8 mouse cellular contexts compared by ENCODE assay signal in the genomic region with DNA sequence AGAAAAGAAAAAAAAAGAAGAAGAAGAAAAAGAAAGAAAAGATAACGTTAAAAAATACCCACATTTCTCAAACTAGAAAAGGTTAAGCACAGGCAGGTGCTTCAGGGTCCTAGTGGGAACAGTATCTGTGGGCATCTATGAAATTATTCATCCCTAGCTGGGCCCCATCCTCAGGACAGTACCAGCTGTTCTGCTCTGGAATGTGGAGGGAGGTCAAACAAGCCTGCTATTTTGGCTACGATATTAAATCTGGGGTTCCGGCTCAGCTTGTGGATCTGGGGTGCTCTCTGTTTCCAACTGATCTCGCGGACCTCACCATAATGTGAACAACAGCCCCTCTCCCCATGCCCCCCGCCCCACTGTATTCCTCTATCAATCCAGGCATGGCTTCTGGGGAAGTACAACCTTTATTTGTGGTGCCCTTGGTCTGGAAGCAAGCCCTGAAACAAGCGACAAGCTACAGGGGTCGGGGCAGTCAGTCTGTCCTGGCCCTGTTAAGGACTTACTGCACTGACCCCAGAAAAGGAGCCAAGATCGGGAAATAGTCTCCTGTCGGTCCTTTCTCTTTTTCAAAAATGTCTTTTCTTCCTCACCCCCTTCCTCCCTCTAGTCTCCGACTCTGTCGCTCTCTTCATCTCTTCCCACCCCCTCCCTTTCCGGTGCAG. TPM values are rescaled to one million over a fixed set of nuclear protein-coding genes. Genes with fewer than 3 reads are reported as not detected.
DNase-seq lines count a peak whose midpoint lies in the region; ATAC-seq and TF ChIP-seq lines count a peak whose summit lies in the region.

No protein-coding gene starts in this region.

- H3K27me3 ChIP-seq in cerebellum, adult 2 months (ENCODE audit: control insufficient read depth, insufficient read depth, low read length), result no peaks in the 10 kb centered on the region; the same call in 1 of the 2 replicates
- H3K27me3 ChIP-seq in heart, postnatal 0 days (ENCODE audit: control insufficient read depth, insufficient read depth, low read length), result 0 out of 2 replicates have a peak, but pooled peaks cover 3% of the 10 kb centered on the region

- TF ChIP-seq POLR2A in cerebellum, adult 2 months (IDR thresholded peaks at IDR 0.05; ENCODE audit: borderline replicate concordance, insufficient read depth, low read length), result no peak

- peak overlapping the region; percentile 80 for H3K4me2 ChIP-seq in heart, postnatal 0 days (ENCODE audit: low read depth, low read length)

- peak overlapping the region; percentile 72 for H3K9ac ChIP-seq in heart, postnatal 0 days (replicated peaks; ENCODE audit: low read depth, low read length)

- no peaks in the 10 kb centered on the region for H3K9me3 ChIP-seq in heart, postnatal 0 days (replicated peaks; ENCODE audit: control insufficient read depth, low read length)

- no peak for TF ChIP-seq EP300 in heart, postnatal 0 days (IDR thresholded peaks at IDR 0.05; ENCODE audit: low read depth)

- intact Hi-C loops in gastrocnemius, postnatal 36 days (cut with DNase I), result no loop called here

- ATAC-seq in heart, postnatal 0 days (ENCODE audit: insufficient read depth, low read depth), result no peak
- ATAC-seq in megakaryocyte-erythroid progenitor cell, adult 5-6 weeks (replicated peaks; ENCODE audit: low FRiP score, low TSS enrichment, poor library complexity, severe bottlenecking), result 0 out of 2 replicates have a peak, but pooled peaks have one; percentile 13
- ATAC-seq in cerebellum, adult (ENCODE audit: insufficient number of reproducible peaks, low FRiP score, low TSS enrichment), result no peak

- H3K4me1 ChIP-seq in cerebellum, adult 2 months (ENCODE audit: control insufficient read depth, insufficient read depth, low read length), result no peaks in the 10 kb centered on the region
- peaks cover 6% of the 10 kb centered on the region for H3K4me1 ChIP-seq in heart, postnatal 0 days (ENCODE audit: control insufficient read depth, insufficient read depth)

- no peak for DNase-seq in cerebellum, adult 2 months
- no peak for DNase-seq in cerebellum, adult 11-12 months
- peak; percentile 35 for DNase-seq in 3T3-L1 (ENCODE audit: low read depth, low spot score)
- DNase-seq in heart, postnatal 0 days (ENCODE audit: low spot score), result no peak
- DNase-seq in gastrocnemius, postnatal 36 days, result no peak
- DNase-seq in spleen, postnatal 36 days (ENCODE audit: low spot score in 2 of 2), result no peak

- no peak for TF ChIP-seq CTCF in cerebellum, adult 2 months (IDR thresholded peaks at IDR 0.05; ENCODE audit: borderline replicate concordance, insufficient read depth, low read depth, low read length)
- no peak for TF ChIP-seq CTCF in heart, postnatal 0 days (IDR thresholded peaks at IDR 0.05; ENCODE audit: low read depth)

- whole genome bisulfite sequencing in cerebellum, adult 2 months, result 30% methylated on average over 13 of the region's 13 CpGs
- 18% methylated on average over 13 of the region's 13 CpGs for WGBS in heart, postnatal 0 days

- peak overlapping the region; percentile 48 for H3K4me3 ChIP-seq in cerebellum, adult 2 months (replicated peaks; ENCODE audit: insufficient read depth, low read depth, low read length)
- H3K4me3 ChIP-seq in heart, postnatal 0 days (ENCODE audit: low read depth, low read length), result peak overlapping the region; percentile 71

- H3K36me3 ChIP-seq in heart, postnatal 0 days (replicated peaks; ENCODE audit: control insufficient read depth, insufficient read depth, low read length), result no peaks in the 10 kb centered on the region

- H3K27ac ChIP-seq in cerebellum, adult 2 months (ENCODE audit: insufficient read depth, low read length), result no peak overlapping the region
- H3K27ac ChIP-seq in heart, postnatal 0 days (ENCODE audit: low read depth), result peak overlapping the region; percentile 81

RNA-seq across cellular contexts. Expression of a gene that starts 0.4 kb away (rescaled TPM):
- 3.5 and 3.7 TPM in 2 replicates for polyA plus RNA-seq in cerebellum, adult 2 months (2012; rRNA removed)
- 2.0 and 12.4 TPM in 2 replicates for total RNA-seq in heart, postnatal 0 days (2014; rRNA removed; ENCODE audit: low replicate concordance)
- polyA plus RNA-seq in heart, postnatal 0 days (2015; fragmentation: Nextera tagmentation; extraction: Ambion mirVana), result 3.0 and 3.2 TPM in 2 replicates
- total RNA-seq in megakaryocyte-erythroid progenitor cell, adult 5-6 weeks (2014; fragmentation: Nextera tagmentation), result 0.55 TPM in 1 of 2 replicates, not detected in the other
- total RNA-seq in megakaryocyte-erythroid progenitor cell, adult 5-6 weeks (2017), result 0.65 TPM in 1 of 2 replicates, not detected in the other
- under 1 TPM in 1 of 2 experiments, not detected in 1; 0.33 TPM for total RNA-seq in gastrocnemius, postnatal 36 days (2021)

RNA-seq across cellular contexts. Expression of a gene that starts 50.8 kb away (rescaled TPM):
- not detected in 2 replicates for polyA plus RNA-seq in cerebellum, adult 2 months (2012; rRNA removed)
- not detected in 2 replicates for total RNA-seq in heart, postnatal 0 days (2014; rRNA removed; ENCODE audit: low replicate concordance)
- not detected in 2 replicates for polyA plus RNA-seq in heart, postnatal 0 days (2015; fragmentation: Nextera tagmentation; extraction: Ambion mirVana)
- total RNA-seq in megakaryocyte-erythroid progenitor cell, adult 5-6 weeks (2014; fragmentation: Nextera tagmentation), result not detected in 2 replicates
- total RNA-seq in megakaryocyte-erythroid progenitor cell, adult 5-6 weeks (2017), result not detected in 2 replicates
- total RNA-seq in gastrocnemius, postnatal 36 days (2021), result not detected
